Mouse (Mus musculus) induced T-regulatory cell, adult 2 months (primary cell): ENCODE measurements around the gene Bloc1s2.
"Not testable (repeated sequence)": the region's sequence is repeated elsewhere in the genome, so short reads cannot be mapped to it uniquely, and the experiment has no call there.

ENCODE experiments used
- DNase-seq: peaks from one replicate; pipeline ENCODE4 v3.0.0-alpha.2; 2012; ENCODE audit warnings: low read depth

The Bloc1s2 gene

GRCm38 (mm10) chr19:44127729-44128497 lies 18.3 kb downstream of the Bloc1s2 start:
- no peak for DNase-seq

GRCm38 (mm10) chr19:44121137-44121536 lies 25.1 kb downstream of the Bloc1s2 start:
- no peak for DNase-seq

- DNase-seq = not testable (repeated sequence)
Observed at GRCm38 (mm10) chr19:44120686-44121085, 25.6 kb downstream of the Bloc1s2 start.

GRCm38 (mm10) chr19:44117793-44118192 lies 28.5 kb downstream of the Bloc1s2 start:
- DNase-seq = peak; percentile 17

GRCm38 (mm10) chr19:44111706-44112105 lies 34.5 kb downstream of the Bloc1s2 start:
- DNase-seq = peak; percentile 28

GRCm38 (mm10) chr19:44110356-44110755 lies 35.9 kb downstream of the Bloc1s2 start:
- DNase-seq = no peak

GRCm38 (mm10) chr19:44108996-44109395 lies 37.2 kb downstream of the Bloc1s2 start:
- no peak for DNase-seq

- DNase-seq = no peak
Observed at GRCm38 (mm10) chr19:44107661-44108521, 38.4 kb downstream of the Bloc1s2 start.

GRCm38 (mm10) chr19:44106831-44107660 lies 39.2 kb downstream of the Bloc1s2 start, which contains the start of gene Chuk:
Chuk (minus strand) TSS chr19:44107480.
- peak; percentile 97 for DNase-seq

GRCm38 (mm10) chr19:44104393-44104792 lies 41.9 kb downstream of the Bloc1s2 start:
- DNase-seq = no peak

GRCm38 (mm10) chr19:44103001-44103400 lies 43.2 kb downstream of the Bloc1s2 start:
- DNase-seq = no peak

GRCm38 (mm10) chr19:44100840-44101239 lies 45.4 kb downstream of the Bloc1s2 start:
- DNase-seq = no peak
